19 mouse cellular contexts compared by ENCODE assay signal in the genomic region with DNA sequence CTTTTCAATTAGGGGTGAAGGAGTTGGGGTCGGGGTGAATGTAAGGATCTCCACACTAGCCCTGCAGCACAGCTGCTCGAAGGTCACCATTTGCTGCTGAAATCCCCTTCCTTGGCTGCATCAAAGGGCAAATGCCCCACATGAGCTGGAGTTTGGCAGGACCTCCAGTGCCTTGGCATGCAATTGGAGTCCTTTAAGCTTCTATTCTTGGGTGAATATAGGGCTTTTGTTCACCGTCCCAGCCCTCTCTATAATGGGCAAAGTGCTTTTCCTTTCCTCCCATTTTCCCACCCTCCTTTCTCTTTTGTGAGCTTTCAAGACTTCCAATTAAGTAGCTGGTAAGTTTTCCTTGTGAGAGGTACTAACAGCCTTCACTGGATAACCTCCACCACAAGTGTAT.
DNase-seq lines count a peak whose midpoint lies in the region; ATAC-seq and TF ChIP-seq lines count a peak whose summit lies in the region.
"Had no signal": no experiment of that assay in that cellular context is flagged by ENCODE, and none has a peak within 500 bp of the region (broad histone marks: within the 10 kb centered on the region; RNA-seq: fewer than 3 reads in every experiment).

No protein-coding gene starts in this region.

- no peak for ATAC-seq in hindbrain, postnatal 0 days
- no peak for ATAC-seq in hindbrain, embryonic 13.5 days (ENCODE audit: low FRiP score)
- ATAC-seq in midbrain, embryonic 15.5 days (replicated peaks): no peak
- no peak for ATAC-seq in midbrain, embryonic 16.5 days
- peak; percentile 25; the same call in 1 of the 2 replicates for ATAC-seq in forebrain, embryonic 11.5 days (replicated peaks; ENCODE audit: low FRiP score)
- ATAC-seq: intestine, embryonic 15.5 days had no signal

- H3K9ac ChIP-seq in hindbrain, postnatal 0 days (replicated peaks; ENCODE audit: low read length): no peak overlapping the region
- H3K9ac ChIP-seq in hindbrain, embryonic 13.5 days: no peak overlapping the region
- no peak overlapping the region for H3K9ac ChIP-seq in midbrain, embryonic 15.5 days
- H3K9ac ChIP-seq in midbrain, embryonic 16.5 days (ENCODE audit: low read depth, low read length): no peak overlapping the region
- no peak overlapping the region for H3K9ac ChIP-seq in forebrain, embryonic 11.5 days (ENCODE audit: low read length)
- H3K9ac ChIP-seq: intestine, embryonic 15.5 days had no signal

- H3K27me3 ChIP-seq in hindbrain, postnatal 0 days (ENCODE audit: insufficient read depth, low read length): no peaks in the 10 kb centered on the region
- H3K27me3 ChIP-seq in hindbrain, embryonic 13.5 days: no peaks in the 10 kb centered on the region
- H3K27me3 ChIP-seq in midbrain, embryonic 15.5 days (replicated peaks): no peaks in the 10 kb centered on the region
- no peaks in the 10 kb centered on the region for H3K27me3 ChIP-seq in midbrain, embryonic 16.5 days (ENCODE audit: control insufficient read depth, insufficient read depth, low read depth, low read length)
- no peaks in the 10 kb centered on the region for H3K27me3 ChIP-seq in forebrain, embryonic 11.5 days (ENCODE audit: control insufficient read depth, insufficient read depth, low read length)
- H3K27me3 ChIP-seq: intestine, embryonic 15.5 days had no signal

- no peak for TF ChIP-seq CTCF in hindbrain, postnatal 0 days (IDR thresholded peaks at IDR 0.05; ENCODE audit: low read depth)

- peak overlapping the region; percentile 3; the same call in 1 of the 2 replicates for H3K27ac ChIP-seq in hindbrain, postnatal 0 days
- no peak overlapping the region for H3K27ac ChIP-seq in hindbrain, embryonic 13.5 days
- H3K27ac ChIP-seq in midbrain, embryonic 15.5 days: 0 out of 2 replicates have a peak overlapping the region, but pooled peaks have one; percentile 16
- H3K27ac ChIP-seq in midbrain, embryonic 16.5 days (ENCODE audit: low read length): no peak overlapping the region
- peak overlapping the region; percentile 14; the same call in 1 of the 2 replicates for H3K27ac ChIP-seq in forebrain, embryonic 11.5 days (ENCODE audit: low read depth, low read length)
- H3K27ac ChIP-seq: hindbrain, embryonic 10.5 days; intestine, embryonic 15.5 days had no signal

- peaks cover 18% of the 10 kb centered on the region for H3K4me1 ChIP-seq in hindbrain, postnatal 0 days (ENCODE audit: insufficient read depth, low read length)
- peaks cover 32% of the 10 kb centered on the region for H3K4me1 ChIP-seq in hindbrain, embryonic 13.5 days (replicated peaks)
- H3K4me1 ChIP-seq in midbrain, embryonic 15.5 days: peaks cover 24% of the 10 kb centered on the region
- H3K4me1 ChIP-seq in midbrain, embryonic 16.5 days (ENCODE audit: control insufficient read depth, insufficient read depth, low read length): peaks cover 29% of the 10 kb centered on the region
- peaks cover 20% of the 10 kb centered on the region for H3K4me1 ChIP-seq in forebrain, embryonic 11.5 days (replicated peaks; ENCODE audit: control insufficient read depth, insufficient read depth, low read length)
- H3K4me1 ChIP-seq: intestine, embryonic 15.5 days had no signal

- H3K4me3 ChIP-seq in hindbrain, postnatal 0 days (ENCODE audit: low read length): no peak overlapping the region
- H3K4me3 ChIP-seq in hindbrain, embryonic 13.5 days: no peak overlapping the region
- no peak overlapping the region for H3K4me3 ChIP-seq in midbrain, embryonic 15.5 days
- no peak overlapping the region for H3K4me3 ChIP-seq in midbrain, embryonic 16.5 days (ENCODE audit: low read depth, low read length)
- no peak overlapping the region for H3K4me3 ChIP-seq in forebrain, embryonic 11.5 days (ENCODE audit: low read depth, low read length)
- H3K4me3 ChIP-seq: hindbrain, embryonic 10.5 days; intestine, embryonic 15.5 days had no signal

- intact Hi-C loops in left cerebral cortex, postnatal 4 days (cut with DNase I): loop anchor here (10.0 kb wide), 2 partner anchors 158 to 328 kb away; a partner anchor contains a TSS

- no peaks in the 10 kb centered on the region for H3K9me3 ChIP-seq in hindbrain, postnatal 0 days (ENCODE audit: low read length)
- no peaks in the 10 kb centered on the region for H3K9me3 ChIP-seq in hindbrain, embryonic 13.5 days
- H3K9me3 ChIP-seq in midbrain, embryonic 15.5 days: no peaks in the 10 kb centered on the region
- no peaks in the 10 kb centered on the region for H3K9me3 ChIP-seq in midbrain, embryonic 16.5 days (replicated peaks; ENCODE audit: control insufficient read depth, low read length, poor library complexity, severe bottlenecking)
- no peaks in the 10 kb centered on the region for H3K9me3 ChIP-seq in forebrain, embryonic 11.5 days (ENCODE audit: control insufficient read depth, low read length)
- H3K9me3 ChIP-seq: hindbrain, embryonic 10.5 days; intestine, embryonic 15.5 days had no signal

- WGBS in hindbrain, postnatal 0 days: 16% methylated on average over 3 of the region's 3 CpGs
- 34% methylated on average over 3 of the region's 3 CpGs for WGBS in hindbrain, embryonic 13.5 days
- 23% methylated on average over 3 of the region's 3 CpGs for WGBS in midbrain, embryonic 15.5 days
- 26% methylated on average over 3 of the region's 3 CpGs for WGBS in midbrain, embryonic 16.5 days
- 8% methylated on average over 3 of the region's 3 CpGs for WGBS in forebrain, embryonic 11.5 days

- DNase-seq in hindbrain, postnatal 0 days (ENCODE audit: low spot score): peak; percentile 53
- DNase-seq in forebrain, embryonic 11.5 days (ENCODE audit: low spot score): no peak
- peak; percentile 52 for DNase-seq in left cerebral cortex, postnatal 4 days
- DNase-seq in liver: no peak
- DNase-seq: adrenal gland, postnatal 14 days; B cell, adult 2 months; cerebellum, adult 18-20 months; gastrocnemius, postnatal 10 days; kidney, postnatal 4 days; lung, adult 2 months; lung, postnatal 4 days; thymus, postnatal 36 days had no signal

- H3K36me3 ChIP-seq in hindbrain, postnatal 0 days (ENCODE audit: insufficient read depth, low read length): no peaks in the 10 kb centered on the region
- H3K36me3 ChIP-seq in hindbrain, embryonic 13.5 days: no peaks in the 10 kb centered on the region
- H3K36me3 ChIP-seq in midbrain, embryonic 15.5 days (replicated peaks): no peaks in the 10 kb centered on the region
- H3K36me3 ChIP-seq in midbrain, embryonic 16.5 days (ENCODE audit: control insufficient read depth, insufficient read depth, low read length): no peaks in the 10 kb centered on the region
- H3K36me3 ChIP-seq in forebrain, embryonic 11.5 days (ENCODE audit: control insufficient read depth, insufficient read depth, low read length): no peaks in the 10 kb centered on the region
- H3K36me3 ChIP-seq: hindbrain, embryonic 10.5 days; intestine, embryonic 15.5 days had no signal

- no peak overlapping the region for H3K4me2 ChIP-seq in hindbrain, postnatal 0 days (ENCODE audit: low read depth, low read length)
- no peak overlapping the region for H3K4me2 ChIP-seq in hindbrain, embryonic 13.5 days
- no peak overlapping the region for H3K4me2 ChIP-seq in midbrain, embryonic 15.5 days
- no peak overlapping the region for H3K4me2 ChIP-seq in midbrain, embryonic 16.5 days (ENCODE audit: low read length)
- H3K4me2 ChIP-seq in forebrain, embryonic 11.5 days (ENCODE audit: low read depth, low read length, severe bottlenecking): no peak overlapping the region
- H3K4me2 ChIP-seq: intestine, embryonic 15.5 days; liver, embryonic 11.5 days; midbrain, embryonic 11.5 days had no signal

Comparison
In these comparisons a context has a peak if more than half of its experiments do, and no peak if none do; other contexts are left out.
1. H3K27ac ChIP-seq: peak in hindbrain, postnatal 0 days (single experiment), midbrain, embryonic 15.5 days (single experiment) and forebrain, embryonic 11.5 days (single experiment); none in hindbrain, embryonic 13.5 days (single experiment) and midbrain, embryonic 16.5 days (single experiment).
2. DNase-seq: peak in hindbrain, postnatal 0 days (single experiment) and left cerebral cortex, postnatal 4 days (single experiment); none in forebrain, embryonic 11.5 days (single experiment) and liver (single experiment).